Mouse (Mus musculus) urinary bladder, postnatal 25 days (tissue): ENCODE results near the gene Abi1.
"Not testable (repeated sequence)": the region's sequence is repeated elsewhere in the genome, so short reads cannot be mapped to it uniquely, and the experiment has no call there.

Experiments used
- DNase-seq: peaks from one replicate; pipeline ENCODE4 v3.0.0; 2022; ENCODE audit warnings: low spot score

The Abi1 gene

GRCm38 (mm10) chr2:23040001-23040646, at the start of gene Abi1:
TSS of gene Abi1 (minus strand) at chr2:23040241.
- DNase-seq = peak; percentile 80

GRCm38 (mm10) chr2:23084540-23084939, 44.5 kb upstream of the Abi1 start:
- DNase-seq = no peak

GRCm38 (mm10) chr2:23078588-23078987, 38.5 kb upstream of the Abi1 start:
- DNase-seq = no peak

- DNase-seq = no peak
These were observed 37.7 kb upstream of the Abi1 start for GRCm38 (mm10) chr2:23077693-23078092.

GRCm38 (mm10) chr2:23076783-23077182, 36.7 kb upstream of the Abi1 start:
- no peak for DNase-seq

- no peak for DNase-seq
These were observed 35.8 kb upstream of the Abi1 start for GRCm38 (mm10) chr2:23075846-23076245.

GRCm38 (mm10) chr2:23071406-23071805, 31.4 kb upstream of the Abi1 start:
- no peak for DNase-seq

GRCm38 (mm10) chr2:23070491-23070890, 30.4 kb upstream of the Abi1 start:
- DNase-seq = no peak

GRCm38 (mm10) chr2:23068894-23069744, 29.1 kb upstream of the Abi1 start:
- peak; percentile 93 for DNase-seq

GRCm38 (mm10) chr2:23068370-23068737, 28.3 kb upstream of the Abi1 start:
- DNase-seq = no peak

GRCm38 (mm10) chr2:23067552-23068369, 27.7 kb upstream of the Abi1 start, which contains the start of gene Acbd5:
TSS of gene Acbd5 (plus strand) at chr2:23068167.
- peak; percentile 83 for DNase-seq

GRCm38 (mm10) chr2:23052523-23052922, 12.5 kb upstream of the Abi1 start:
- no peak for DNase-seq

GRCm38 (mm10) chr2:23051890-23052289, 11.8 kb upstream of the Abi1 start:
- DNase-seq = no peak

- DNase-seq = no peak
These were observed 8.0 kb upstream of the Abi1 start for GRCm38 (mm10) chr2:23048006-23048405.

GRCm38 (mm10) chr2:23045703-23046102, 5.7 kb upstream of the Abi1 start:
- DNase-seq = no peak

GRCm38 (mm10) chr2:23042189-23042588, 2.1 kb upstream of the Abi1 start:
- no peak for DNase-seq

GRCm38 (mm10) chr2:23041457-23041856, 1.4 kb upstream of the Abi1 start:
- DNase-seq = no peak

GRCm38 (mm10) chr2:23040690-23041089, 649 bp upstream of the Abi1 start:
- DNase-seq = not testable (repeated sequence)

- DNase-seq = peak; percentile 48
These were observed 700 bp downstream of the Abi1 start for GRCm38 (mm10) chr2:23039082-23040000.

GRCm38 (mm10) chr2:23035467-23035866, 4.6 kb downstream of the Abi1 start:
- DNase-seq = no peak

GRCm38 (mm10) chr2:23034692-23035435, 5.2 kb downstream of the Abi1 start:
- no peak for DNase-seq
